Mouse (Mus musculus): ENCODE results near the gene Egfl8. TPM values are rescaled to one million over a fixed set of nuclear protein-coding genes. Genes with fewer than 3 reads are reported as not detected.

The Egfl8 gene
- polyA plus RNA-seq, 1 experiment: 7.2 TPM

GRCm38 (mm10) chr17:34597566-34598095 lies 18.1 kb downstream of the Egfl8 start, which contains the start of gene Ager:
Gene Ager (plus strand): TSS chr17:34597862.
- H3K4me1 ChIP-seq (ENCODE audit: control insufficient read depth, insufficient read depth, low read length): peaks cover 2% of the 10 kb centered on the region
- 47% methylated on average over 6 of the region's 6 CpGs for WGBS
- no peak within 1 kb of the TSS for H3K27ac ChIP-seq (ENCODE audit: control insufficient read depth, insufficient read depth, low read depth, low read length, poor library complexity)
- no peak within 1 kb of the TSS for H3K4me3 ChIP-seq (replicated peaks; ENCODE audit: control insufficient read depth, low read depth, low read length)
- TF ChIP-seq CTCF (IDR thresholded peaks at IDR 0.05; ENCODE audit: control insufficient read depth, insufficient read depth, low read length) (no peak), POLR2A (IDR thresholded peaks at IDR 0.05; ENCODE audit: borderline replicate concordance, control insufficient read depth, low read depth, low read length) (no peak)

GRCm38 (mm10) chr17:34596098-34596497 lies 19.7 kb downstream of the Egfl8 start:
- no peak overlapping the region for H3K27ac ChIP-seq (ENCODE audit: control insufficient read depth, insufficient read depth, low read depth, low read length, poor library complexity)
- peaks cover 2% of the 10 kb centered on the region for H3K4me1 ChIP-seq (ENCODE audit: control insufficient read depth, insufficient read depth, low read length)
- WGBS: 81% methylated on average over 8 of the region's 8 CpGs
- no peak overlapping the region for H3K4me3 ChIP-seq (replicated peaks; ENCODE audit: control insufficient read depth, low read depth, low read length)
- no peak for TF ChIP-seq POLR2A (IDR thresholded peaks at IDR 0.05; ENCODE audit: borderline replicate concordance, control insufficient read depth, low read depth, low read length)

DNA sequence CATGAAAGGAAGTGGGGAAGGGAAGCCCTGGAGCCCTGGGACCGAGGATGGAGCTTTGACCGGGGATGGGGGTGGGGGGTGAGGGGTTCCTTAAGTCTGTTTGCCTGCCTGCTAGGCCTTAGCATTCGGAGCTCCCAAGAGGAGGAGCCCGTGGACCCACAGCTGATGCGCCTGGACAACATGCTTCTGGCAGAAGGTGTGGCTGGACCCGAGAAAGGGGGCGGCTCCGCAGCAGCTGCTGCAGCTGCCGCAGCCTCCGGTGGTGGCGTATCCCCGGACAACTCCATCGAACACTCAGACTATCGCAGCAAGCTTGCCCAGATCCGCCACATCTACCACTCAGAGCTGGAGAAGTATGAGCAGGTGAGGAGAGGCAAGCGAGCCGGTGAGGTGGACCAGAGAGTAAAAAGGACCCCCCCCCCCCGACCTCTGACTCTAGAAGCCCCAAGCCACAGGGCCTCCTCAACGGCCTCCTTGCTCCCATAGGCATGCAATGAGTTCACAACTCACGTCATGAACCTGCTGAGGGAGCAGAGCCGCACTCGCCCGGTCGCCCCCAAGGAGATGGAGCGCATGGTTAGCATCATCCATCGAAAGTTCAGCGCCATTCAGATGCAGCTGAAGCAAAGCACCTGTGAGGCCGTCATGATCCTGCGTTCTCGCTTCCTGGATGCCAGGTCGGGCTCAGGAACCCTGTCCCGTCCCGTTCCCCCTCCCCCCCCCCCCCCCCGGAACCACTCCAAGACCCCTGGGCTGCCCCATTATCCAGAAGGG lies 21.8 kb downstream of the Egfl8 start:
- H3K27ac ChIP-seq (ENCODE audit: control insufficient read depth, insufficient read depth, low read depth, low read length, poor library complexity): no peak overlapping the region
- TF ChIP-seq POLR2A (IDR thresholded peaks at IDR 0.05; ENCODE audit: borderline replicate concordance, control insufficient read depth, low read depth, low read length) (no peak), CTCF (IDR thresholded peaks at IDR 0.05; ENCODE audit: control insufficient read depth, insufficient read depth, low read length) (no peak)
- H3K4me1 ChIP-seq (ENCODE audit: control insufficient read depth, insufficient read depth, low read length): no peaks in the 10 kb centered on the region
- H3K4me3 ChIP-seq (replicated peaks; ENCODE audit: control insufficient read depth, low read depth, low read length): peak overlapping the region; percentile 73
- 72% methylated on average over 34 of the region's 34 CpGs for WGBS

DNA sequence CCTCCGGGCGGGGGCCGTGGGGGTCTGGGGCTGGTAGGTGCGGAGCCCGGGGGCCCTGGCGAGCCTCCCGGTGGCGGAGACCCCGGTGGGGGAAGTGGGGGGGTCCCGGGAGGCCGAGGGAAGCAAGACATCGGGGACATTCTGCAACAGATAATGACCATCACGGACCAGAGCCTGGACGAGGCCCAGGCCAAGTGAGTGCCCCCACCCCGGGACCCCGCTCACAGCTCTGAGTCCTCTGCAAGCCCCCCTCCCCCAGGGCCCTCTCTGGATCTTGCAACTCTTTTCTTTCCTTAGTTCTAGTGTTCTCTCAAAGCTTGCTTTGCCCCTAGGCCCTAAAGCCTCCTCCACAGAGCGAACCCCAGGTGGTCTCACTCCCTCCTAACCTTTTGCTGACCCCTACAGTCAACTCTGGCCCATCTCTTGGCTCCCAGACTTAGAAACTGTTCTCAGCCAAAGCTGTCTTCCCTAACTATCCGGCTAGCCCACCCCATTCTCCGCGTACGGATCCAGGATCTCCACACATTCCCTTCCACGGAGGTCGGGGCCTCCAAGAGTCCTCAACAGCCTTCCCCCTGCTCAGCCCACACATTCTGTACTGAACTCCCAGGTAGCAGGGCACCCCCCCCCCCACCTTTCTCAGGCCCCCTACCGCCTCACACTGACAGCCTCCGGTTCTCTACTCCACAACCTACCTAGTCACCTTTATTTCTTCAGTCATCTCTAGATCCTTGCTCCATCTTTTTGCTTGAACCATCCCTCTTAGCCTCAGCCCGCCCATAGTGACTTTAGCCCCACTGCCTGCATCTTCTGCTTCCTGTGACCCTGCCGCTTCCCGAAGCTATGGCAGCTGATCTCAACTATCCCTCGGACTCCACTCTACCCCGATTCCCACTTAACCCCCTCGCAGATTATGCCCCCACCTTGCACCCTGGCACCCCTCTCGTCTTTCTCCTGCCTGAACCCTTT lies 22.9 kb downstream of the Egfl8 start:
- TF ChIP-seq CTCF (IDR thresholded peaks at IDR 0.05; ENCODE audit: control insufficient read depth, insufficient read depth, low read length) (no peak), POLR2A (IDR thresholded peaks at IDR 0.05; ENCODE audit: borderline replicate concordance, control insufficient read depth, low read depth, low read length) (no peak)
- 3% methylated on average over 32 of the region's 32 CpGs for WGBS
- Histone ChIP-seq H3K4me3 (replicated peaks; ENCODE audit: control insufficient read depth, low read depth, low read length) (peak overlapping the region; percentile 73), H3K27ac (ENCODE audit: control insufficient read depth, insufficient read depth, low read depth, low read length, poor library complexity) (peak overlapping the region; percentile 77), H3K4me1 (ENCODE audit: control insufficient read depth, insufficient read depth, low read length) (no peaks in the 10 kb centered on the region; the same call in 1 of the 2 replicates)

DNA sequence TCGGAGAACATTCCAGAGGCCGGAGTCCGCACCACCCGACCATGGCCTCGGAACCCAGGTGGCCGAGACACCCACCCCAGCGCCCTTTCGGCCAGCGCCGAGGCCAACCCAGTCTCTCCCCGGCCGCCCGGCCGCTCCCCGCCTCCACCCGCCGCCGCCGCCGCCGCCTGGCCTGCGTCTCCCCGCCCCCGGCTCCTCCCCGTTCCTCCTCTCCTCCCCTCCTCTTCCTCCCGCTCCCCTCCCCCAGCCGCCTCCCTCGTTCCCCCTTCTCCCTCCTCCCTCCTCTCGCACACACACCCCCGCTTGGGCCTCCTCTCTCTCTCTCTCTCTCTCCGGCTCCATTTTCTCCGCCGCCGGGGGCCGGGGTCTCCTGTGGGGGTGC lies 23.8 kb downstream of the Egfl8 start:
- H3K27ac ChIP-seq (ENCODE audit: control insufficient read depth, insufficient read depth, low read depth, low read length, poor library complexity): peak overlapping the region; percentile 95
- TF ChIP-seq CTCF (IDR thresholded peaks at IDR 0.05; ENCODE audit: control insufficient read depth, insufficient read depth, low read length) (no peak), POLR2A (IDR thresholded peaks at IDR 0.05; ENCODE audit: borderline replicate concordance, control insufficient read depth, low read depth, low read length) (peak; percentile 79; the same call in 1 of the 2 replicates)
- H3K4me3 ChIP-seq (replicated peaks; ENCODE audit: control insufficient read depth, low read depth, low read length): peak overlapping the region; percentile 86
- 2% methylated on average over 33 of the region's 35 CpGs for WGBS
- H3K4me1 ChIP-seq (ENCODE audit: control insufficient read depth, insufficient read depth, low read length): no peaks in the 10 kb centered on the region; the same call in 1 of the 2 replicates

DNA sequence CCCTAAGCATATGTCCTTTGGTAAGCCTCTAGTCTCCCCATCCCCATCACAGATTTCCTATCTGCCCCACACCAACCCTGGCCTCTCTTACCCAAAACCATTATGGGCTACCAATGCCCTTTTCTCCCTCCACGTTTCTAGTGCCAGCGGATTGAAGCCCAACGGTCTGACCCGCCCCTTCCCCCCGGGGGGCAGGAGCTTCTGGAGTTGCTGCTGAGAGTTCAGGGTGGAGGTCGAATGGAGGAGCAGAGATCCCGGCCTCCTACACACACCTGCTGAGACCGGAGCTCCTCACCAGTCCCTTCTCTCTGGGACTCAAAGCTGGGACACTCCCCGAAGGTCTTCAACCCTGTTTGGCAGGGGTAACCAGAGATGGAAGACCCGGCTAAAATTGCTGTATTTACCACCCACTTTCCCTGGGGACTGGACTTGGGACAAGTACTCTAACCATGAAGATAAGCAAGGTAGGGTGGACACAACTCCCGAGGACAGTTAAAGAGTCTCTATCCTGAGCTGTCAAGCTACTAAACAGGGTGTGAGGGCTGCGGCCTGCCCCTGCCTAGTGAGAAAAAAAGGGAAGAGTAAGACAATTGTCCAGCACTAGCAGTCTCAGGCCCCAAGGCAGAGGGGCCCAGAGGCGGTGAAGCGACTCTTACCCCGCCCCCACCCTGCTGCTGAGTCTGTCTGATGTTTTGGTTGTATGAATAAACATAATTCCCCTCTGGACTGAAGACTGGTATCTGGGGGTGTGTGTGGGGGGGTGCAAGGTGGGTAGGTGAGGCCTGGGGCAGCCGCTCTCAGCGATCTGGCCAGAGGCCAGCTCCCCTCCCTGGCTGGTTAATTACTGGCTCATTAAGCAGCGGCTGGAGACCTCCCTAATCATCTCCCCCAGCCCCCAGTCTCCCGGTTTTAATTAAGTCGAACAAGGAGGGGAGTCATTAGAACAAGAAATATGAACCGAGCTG lies 24.5 kb downstream of the Egfl8 start, which contains the start of gene Pbx2:
TSS of gene Pbx2 (plus strand) at position 238 of the 965 bp plus-strand sequence.
- TF ChIP-seq POLR2A (IDR thresholded peaks at IDR 0.05; ENCODE audit: borderline replicate concordance, control insufficient read depth, low read depth, low read length) (0 out of 2 replicates have a peak, but pooled peaks have one; percentile 18), CTCF (IDR thresholded peaks at IDR 0.05; ENCODE audit: control insufficient read depth, insufficient read depth, low read length) (no peak)
- H3K4me1 ChIP-seq (ENCODE audit: control insufficient read depth, insufficient read depth, low read length): no peaks in the 10 kb centered on the region; the same call in 1 of the 2 replicates
- 3% methylated on average over 21 of the region's 21 CpGs for WGBS

More for the DNA sequence above, 24.5 kb downstream of the Egfl8 start, which contains the start of gene Pbx2:
- Histone ChIP-seq H3K4me3 (replicated peaks; ENCODE audit: control insufficient read depth, low read depth, low read length) (peak within 1 kb of the TSS; percentile 86), H3K27ac (ENCODE audit: control insufficient read depth, insufficient read depth, low read depth, low read length, poor library complexity) (peak within 1 kb of the TSS; percentile 95)

Measured in bone marrow, adult 2 months (tissue).